Mouse (Mus musculus) C2C12 (cell line): ENCODE measurements around the gene Aktip.

Experiments
- CEBPB ChIP-seq: IDR thresholded peaks from one replicate; pipeline ENCODE4 v1.6.1; 2011; ENCODE audit warnings: low read depth, mild to moderate bottlenecking, control low read depth, moderate library complexity
- CTCF ChIP-seq: IDR thresholded peaks from one replicate; pipeline ENCODE4 v1.5.1; 2011; ENCODE audit not compliant: control insufficient read depth, insufficient read depth, insufficient read length
- MAX ChIP-seq: IDR thresholded peaks from one replicate; pipeline ENCODE4 v1.6.1; 2011; ENCODE audit warnings: mild to moderate bottlenecking, control low read depth
- MYOG ChIP-seq: IDR thresholded peaks from one replicate; pipeline ENCODE4 v1.6.1; 2011; ENCODE audit not compliant: control insufficient read depth, insufficient read length; ENCODE audit errors: extremely low read depth
- USF1 ChIP-seq: IDR thresholded peaks from one replicate; pipeline ENCODE4 v1.6.1; 2011; ENCODE audit warnings: low read depth, mild to moderate bottlenecking, control low read depth, moderate library complexity

- no peak for TF ChIP-seq CTCF
- TF ChIP-seq CEBPB: no peak
- no peak for TF ChIP-seq MAX
- no peak for TF ChIP-seq MYOG
- no peak for TF ChIP-seq USF1
These were observed 105.6 kb downstream of the Aktip start for GRCm38 (mm10) chr8:91094135-91094534.
